Mouse (Mus musculus): ENCODE measurements around the gene Rtn4rl2.

GRCm38 (mm10) chr2:84919601-84920108, 33.1 kb upstream of the Rtn4rl2 start:
- TF ChIP-seq CTCF (IDR thresholded peaks at IDR 0.05; ENCODE audit: borderline replicate concordance, extremely low read depth, insufficient read depth, insufficient read length) (no peak), POLR2A (IDR thresholded peaks at IDR 0.05; ENCODE audit: borderline replicate concordance, extremely low read depth, insufficient read depth, insufficient read length, poor library complexity, severe bottlenecking) (no peak)

Data from brain, embryonic 14.5 days (tissue).